Mouse (Mus musculus): Measurements from ENCODE around the gene Car14.

DNA sequence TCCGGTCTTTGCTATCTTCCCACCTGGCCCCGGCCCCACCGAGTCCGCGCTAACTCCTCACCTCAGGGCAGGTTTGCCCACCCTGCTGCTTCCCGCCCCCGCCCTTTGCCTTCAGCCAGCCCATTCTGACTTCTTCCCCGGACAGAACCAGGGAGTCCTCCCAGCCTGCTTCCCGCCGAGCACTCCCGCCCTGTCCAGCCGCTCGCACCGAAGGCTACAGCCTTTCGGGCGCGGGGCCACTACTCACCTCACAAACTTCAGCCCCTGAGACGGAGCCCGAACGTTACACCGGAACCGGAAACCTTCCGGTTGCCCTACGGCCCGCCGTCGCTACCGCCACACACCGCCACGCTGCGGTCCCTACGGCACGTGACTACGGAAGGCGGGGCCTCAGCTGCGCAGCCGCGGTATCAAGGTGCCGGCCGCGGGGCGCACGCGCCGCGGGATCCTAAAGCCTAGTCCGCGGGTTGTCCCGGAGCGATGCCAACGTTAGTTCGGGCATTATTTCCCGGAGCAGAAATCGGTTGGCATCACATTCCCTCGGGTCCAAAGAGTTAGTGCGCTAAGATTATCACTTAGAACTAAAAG, 48.9 kb downstream of the Car14 start, which contains the start of gene Prpf3:
- peak; percentile 98 to 100 for TF ChIP-seq POLR2A (IDR thresholded peaks at IDR 0.05; ENCODE audit: control insufficient read depth in 1 of 2, insufficient read depth in 1 of 2, low read depth in 1 of 2, low read length in 2 of 2, poor library complexity in 1 of 2)
- TF ChIP-seq CTCF (IDR thresholded peaks at IDR 0.05 in 2 of 3, conservative IDR thresholded peaks at IDR 0.05 in 1 of 3; ENCODE audit: control insufficient read depth in 1 of 3, insufficient read depth in 1 of 3, low read depth in 2 of 3, low read length in 3 of 3, poor library complexity in 1 of 3, severe bottlenecking in 1 of 3), result 0 out of 6 replicates have a peak, but pooled peaks of 1 of the 3 experiments have one; percentile 3
- no peak for TF ChIP-seq ZC3H11A (IDR thresholded peaks at IDR 0.05; ENCODE audit: low read depth, low read length)
- TF ChIP-seq SMC3 (IDR thresholded peaks at IDR 0.05; ENCODE audit: low read depth, low read length), result no peak
- TF ChIP-seq E2F4 (IDR thresholded peaks at IDR 0.05; ENCODE audit: borderline replicate concordance, low read depth, low read length), result no peak
- peak; percentile 96 for TF ChIP-seq TBP (IDR thresholded peaks at IDR 0.05; ENCODE audit: low read depth, low read length)

All from MEL (cell line).